Mouse (Mus musculus): Measurements from ENCODE around the gene Fto. TPM values are rescaled to one million over a fixed set of nuclear protein-coding genes. Genes with fewer than 3 reads are reported as not detected.
A peak's percentile ranks its signal among the peaks of the same experiment; 100 is the strongest.

The Fto gene
- polyA plus RNA-seq, 1 experiment = 43.9 TPM

DNA sequence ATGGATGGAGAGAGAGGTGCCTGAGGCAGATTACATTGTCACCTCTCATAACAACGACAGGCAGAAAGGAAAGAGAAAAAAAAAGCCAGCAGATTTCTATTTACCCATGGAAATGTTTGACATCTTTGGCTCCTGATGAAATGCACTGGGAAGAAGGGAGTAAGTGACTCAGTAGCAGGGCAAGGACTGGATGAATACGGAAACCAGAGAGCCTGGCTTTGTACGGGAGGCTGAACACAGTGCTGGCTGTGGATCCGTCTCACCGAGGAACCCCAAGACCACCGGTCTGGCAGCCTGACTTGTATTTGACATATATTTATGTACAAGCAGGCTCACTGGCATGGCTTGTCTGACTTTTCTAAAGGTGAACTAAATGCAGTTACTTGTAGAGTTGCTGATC, 34.3 kb downstream of the Fto start:
- peaks cover 6% of the 10 kb centered on the region; the same call in 1 of the 2 replicates for H3K4me1 ChIP-seq (ENCODE audit: control insufficient read depth, insufficient read depth, low read length)
- no peak overlapping the region for H3K4me3 ChIP-seq (ENCODE audit: insufficient read depth, low read depth, low read length)
- WGBS = 54% methylated on average over 6 of the region's 6 CpGs
- H3K27ac ChIP-seq (ENCODE audit: insufficient read depth, low read depth, low read length) = no peak overlapping the region
- TF ChIP-seq POLR2A (IDR thresholded peaks at IDR 0.05; ENCODE audit: low read depth, low read length) (no peak), CTCF (conservative IDR thresholded peaks at IDR 0.05; ENCODE audit: insufficient read depth, insufficient read length, low read depth, low read length) (no peak)
- no peaks in the 10 kb centered on the region for H3K36me3 ChIP-seq (ENCODE audit: control insufficient read depth, insufficient read depth, low read length)
- H3K27me3 ChIP-seq (replicated peaks; ENCODE audit: control insufficient read depth, insufficient read depth, low read length) = no peaks in the 10 kb centered on the region
- DNase-seq = no peak

- H3K27me3 ChIP-seq (replicated peaks; ENCODE audit: control insufficient read depth, insufficient read depth, low read length) = no peaks in the 10 kb centered on the region
- H3K4me1 ChIP-seq (ENCODE audit: control insufficient read depth, insufficient read depth, low read length) = peaks cover 6% of the 10 kb centered on the region; the same call in 1 of the 2 replicates
- no peak overlapping the region for H3K4me3 ChIP-seq (ENCODE audit: insufficient read depth, low read depth, low read length)
- DNase-seq = no peak
- no peak overlapping the region for H3K27ac ChIP-seq (ENCODE audit: insufficient read depth, low read depth, low read length)
- no peak for TF ChIP-seq POLR2A (IDR thresholded peaks at IDR 0.05; ENCODE audit: low read depth, low read length)
- TF ChIP-seq CTCF (conservative IDR thresholded peaks at IDR 0.05; ENCODE audit: insufficient read depth, insufficient read length, low read depth, low read length) = no peak
- no peaks in the 10 kb centered on the region for H3K36me3 ChIP-seq (ENCODE audit: control insufficient read depth, insufficient read depth, low read length)
- 86% methylated on average over 7 of the region's 7 CpGs for WGBS
These were observed 36.5 kb downstream of the Fto start for GRCm38 (mm10) chr8:91349816-91350215.

DNA sequence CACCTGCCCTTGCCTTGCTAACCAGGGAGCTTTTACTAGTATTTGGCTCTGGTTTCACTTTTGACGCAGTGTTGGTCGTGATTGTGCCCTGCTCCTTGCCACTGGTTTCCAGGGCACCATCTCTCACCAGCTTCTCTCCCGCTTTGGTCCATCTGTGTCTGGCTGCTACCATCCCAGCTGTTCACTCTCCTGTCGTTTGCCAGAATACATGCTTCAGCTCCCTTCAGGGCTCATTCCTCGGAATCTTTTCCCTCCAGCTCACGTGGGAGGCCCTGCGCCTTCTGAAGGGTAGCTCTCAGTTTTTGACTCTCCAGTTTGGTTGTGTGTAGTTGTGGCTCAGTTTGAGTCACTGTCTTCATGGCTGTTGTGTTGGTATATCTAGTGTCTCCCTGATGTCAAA, 37.3 kb downstream of the Fto start:
- no peaks in the 10 kb centered on the region for H3K27me3 ChIP-seq (replicated peaks; ENCODE audit: control insufficient read depth, insufficient read depth, low read length)
- H3K27ac ChIP-seq (ENCODE audit: insufficient read depth, low read depth, low read length) = no peak overlapping the region; the same call in 1 of the 2 replicates
- no peak for DNase-seq
- no peaks in the 10 kb centered on the region for H3K36me3 ChIP-seq (ENCODE audit: control insufficient read depth, insufficient read depth, low read length)
- peaks cover 8% of the 10 kb centered on the region for H3K4me1 ChIP-seq (ENCODE audit: control insufficient read depth, insufficient read depth, low read length)
- WGBS = 63% methylated on average over 7 of the region's 7 CpGs
- TF ChIP-seq POLR2A (IDR thresholded peaks at IDR 0.05; ENCODE audit: low read depth, low read length) = no peak
- TF ChIP-seq CTCF (conservative IDR thresholded peaks at IDR 0.05; ENCODE audit: insufficient read depth, insufficient read length, low read depth, low read length) = no peak
- H3K4me3 ChIP-seq (ENCODE audit: insufficient read depth, low read depth, low read length) = no peak overlapping the region

DNA sequence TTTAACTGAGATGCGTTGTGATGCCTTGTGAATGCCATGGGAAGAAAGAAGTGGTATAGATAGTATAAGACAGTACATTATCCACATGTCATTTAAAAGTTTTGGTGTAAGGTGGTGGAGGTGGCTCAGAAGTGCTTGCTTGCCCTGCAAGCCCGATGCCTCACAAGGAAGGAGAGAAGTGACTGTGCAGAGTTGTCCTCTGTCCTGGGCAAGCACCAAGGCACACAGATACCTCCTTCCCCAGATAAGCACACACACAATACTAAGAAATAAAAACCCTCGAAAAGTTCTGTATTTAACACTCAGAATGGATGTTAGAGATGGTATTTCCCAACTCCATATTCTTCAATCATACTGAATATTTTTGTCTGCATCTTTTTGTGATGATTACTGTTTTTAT, 39.3 kb downstream of the Fto start:
- Histone ChIP-seq H3K27me3 (replicated peaks; ENCODE audit: control insufficient read depth, insufficient read depth, low read length) (no peaks in the 10 kb centered on the region), H3K36me3 (ENCODE audit: control insufficient read depth, insufficient read depth, low read length) (no peaks in the 10 kb centered on the region), H3K4me3 (ENCODE audit: insufficient read depth, low read depth, low read length) (no peak overlapping the region), H3K27ac (ENCODE audit: insufficient read depth, low read depth, low read length) (no peak overlapping the region), H3K4me1 (ENCODE audit: control insufficient read depth, insufficient read depth, low read length) (peaks cover 16% of the 10 kb centered on the region)
- DNase-seq = no peak
- WGBS = 98% methylated on average over 3 of the region's 3 CpGs
- TF ChIP-seq POLR2A (IDR thresholded peaks at IDR 0.05; ENCODE audit: low read depth, low read length) (no peak), CTCF (conservative IDR thresholded peaks at IDR 0.05; ENCODE audit: insufficient read depth, insufficient read length, low read depth, low read length) (no peak)

DNA sequence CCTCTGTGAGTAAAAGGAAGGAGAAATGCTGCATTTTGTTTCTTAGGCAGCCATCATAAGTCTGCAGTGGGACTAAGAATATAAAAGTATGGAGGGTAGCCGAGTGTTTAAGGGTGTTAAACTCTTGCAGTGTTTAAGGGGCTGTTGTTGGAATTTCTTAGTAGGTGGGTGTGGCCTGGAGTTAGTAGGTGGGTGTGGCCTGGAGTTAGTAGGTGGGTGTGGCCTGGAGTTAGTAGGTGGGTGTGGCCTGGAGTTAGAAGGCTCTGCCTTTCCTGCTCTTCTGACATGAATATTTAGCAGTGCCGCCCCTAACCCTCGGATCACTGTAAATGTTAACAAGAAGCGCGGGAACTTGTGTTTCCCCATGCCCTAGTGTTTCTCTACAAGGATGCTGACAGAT, 39.7 kb downstream of the Fto start:
- Histone ChIP-seq H3K4me3 (ENCODE audit: insufficient read depth, low read depth, low read length) (no peak overlapping the region), H3K27me3 (replicated peaks; ENCODE audit: control insufficient read depth, insufficient read depth, low read length) (no peaks in the 10 kb centered on the region), H3K27ac (ENCODE audit: insufficient read depth, low read depth, low read length) (no peak overlapping the region), H3K4me1 (ENCODE audit: control insufficient read depth, insufficient read depth, low read length) (peaks cover 17% of the 10 kb centered on the region), H3K36me3 (ENCODE audit: control insufficient read depth, insufficient read depth, low read length) (no peaks in the 10 kb centered on the region)
- no peak for DNase-seq
- 89% methylated on average over 5 of the region's 5 CpGs for WGBS
- no peak for TF ChIP-seq POLR2A (IDR thresholded peaks at IDR 0.05; ENCODE audit: low read depth, low read length)

GRCm38 (mm10) chr8:91353907-91354306, 40.6 kb downstream of the Fto start:
- Histone ChIP-seq H3K36me3 (ENCODE audit: control insufficient read depth, insufficient read depth, low read length) (no peaks in the 10 kb centered on the region), H3K4me1 (ENCODE audit: control insufficient read depth, insufficient read depth, low read length) (peaks cover 20% of the 10 kb centered on the region), H3K4me3 (ENCODE audit: insufficient read depth, low read depth, low read length) (no peak overlapping the region), H3K27me3 (replicated peaks; ENCODE audit: control insufficient read depth, insufficient read depth, low read length) (no peaks in the 10 kb centered on the region), H3K27ac (ENCODE audit: insufficient read depth, low read depth, low read length) (no peak overlapping the region)
- DNase-seq = no peak
- TF ChIP-seq CTCF (conservative IDR thresholded peaks at IDR 0.05; ENCODE audit: insufficient read depth, insufficient read length, low read depth, low read length) (peak; percentile 31; the same call in 1 of the 2 replicates), POLR2A (IDR thresholded peaks at IDR 0.05; ENCODE audit: low read depth, low read length) (no peak)
- WGBS = 88% methylated on average over 4 of the region's 4 CpGs

DNA sequence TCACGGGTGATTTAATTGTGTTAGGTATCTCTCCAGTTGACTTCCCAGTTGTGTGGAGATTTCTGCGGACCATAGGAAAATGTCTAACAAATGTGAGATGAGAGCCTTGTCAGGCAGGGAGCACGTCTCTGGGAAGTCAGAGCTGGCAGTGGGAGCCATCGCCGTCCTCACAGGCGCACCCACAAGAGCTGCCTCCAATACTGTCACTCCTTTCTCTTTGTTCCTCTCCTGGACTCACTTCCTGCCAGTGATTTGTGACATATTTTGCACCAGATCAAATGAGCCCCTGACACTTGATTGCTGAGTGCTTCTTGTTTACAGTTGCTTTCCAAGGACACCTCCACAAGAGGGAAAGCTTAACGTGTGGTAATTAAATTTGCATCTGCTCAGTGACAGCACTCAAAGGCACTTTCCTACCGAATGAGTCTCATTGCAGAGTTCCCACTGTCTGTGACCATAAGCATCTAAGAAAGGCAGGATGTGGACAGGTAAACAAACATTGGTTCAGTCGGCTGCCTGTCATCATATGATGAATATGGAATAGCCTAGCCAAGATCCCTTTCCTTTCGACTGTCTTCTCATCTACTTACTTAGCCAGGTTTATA, 42.1 kb downstream of the Fto start:
- WGBS = 61% methylated on average over 10 of the region's 10 CpGs
- no peak for DNase-seq
- Histone ChIP-seq H3K36me3 (ENCODE audit: control insufficient read depth, insufficient read depth, low read length) (no peaks in the 10 kb centered on the region), H3K4me1 (ENCODE audit: control insufficient read depth, insufficient read depth, low read length) (peaks cover 17% of the 10 kb centered on the region), H3K4me3 (ENCODE audit: insufficient read depth, low read depth, low read length) (no peak overlapping the region), H3K27me3 (replicated peaks; ENCODE audit: control insufficient read depth, insufficient read depth, low read length) (no peaks in the 10 kb centered on the region), H3K27ac (ENCODE audit: insufficient read depth, low read depth, low read length) (no peak overlapping the region)
- no peak for TF ChIP-seq CTCF (conservative IDR thresholded peaks at IDR 0.05; ENCODE audit: insufficient read depth, insufficient read length, low read depth, low read length)
- TF ChIP-seq POLR2A (IDR thresholded peaks at IDR 0.05; ENCODE audit: low read depth, low read length) = no peak
